Mouse (Mus musculus): ENCODE results near the gene Arsb. TPM values are rescaled to one million over a fixed set of nuclear protein-coding genes. Genes with fewer than 3 reads are reported as not detected.

The Arsb gene
- total RNA-seq, 4 experiments from 2014 or later = 4.6 to 5.7 (median 4.6) TPM

DNA sequence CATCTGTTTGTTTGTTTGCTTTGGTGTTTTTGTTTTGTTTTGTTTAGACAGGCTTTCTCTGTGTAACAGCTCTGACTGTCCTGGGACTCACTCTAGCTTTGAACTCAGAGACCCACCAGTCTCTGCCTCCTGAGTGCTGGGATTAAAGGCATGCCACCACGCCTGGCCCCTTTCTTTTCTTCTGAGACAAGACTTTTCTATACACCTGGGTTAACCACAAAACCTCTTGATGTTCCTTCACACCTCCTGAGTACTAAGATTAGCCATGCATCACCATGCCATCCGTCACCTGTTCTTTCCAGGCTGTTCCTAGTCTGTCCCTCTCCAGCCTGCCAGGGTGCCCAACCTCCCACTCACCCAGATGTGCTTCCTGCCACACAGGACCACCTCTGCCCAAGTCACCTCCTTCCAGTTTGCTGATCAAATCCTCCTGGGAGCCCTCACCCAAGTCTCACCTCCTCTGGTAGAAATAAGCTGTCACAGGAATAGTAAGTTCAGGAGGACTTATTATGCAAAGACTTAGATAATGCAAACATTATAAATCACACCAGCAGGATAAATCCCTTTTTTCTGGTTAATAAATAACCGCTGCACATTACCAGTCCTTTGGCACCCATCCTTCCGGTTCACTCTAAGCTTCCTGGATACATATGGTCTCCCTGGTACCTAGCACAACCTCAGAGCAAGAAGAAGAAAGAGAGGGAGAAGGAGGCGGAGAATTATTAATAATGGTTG is 150.6 kb downstream of the Arsb start:
- no peak for DNase-seq (ENCODE audit: low spot score)

DNA sequence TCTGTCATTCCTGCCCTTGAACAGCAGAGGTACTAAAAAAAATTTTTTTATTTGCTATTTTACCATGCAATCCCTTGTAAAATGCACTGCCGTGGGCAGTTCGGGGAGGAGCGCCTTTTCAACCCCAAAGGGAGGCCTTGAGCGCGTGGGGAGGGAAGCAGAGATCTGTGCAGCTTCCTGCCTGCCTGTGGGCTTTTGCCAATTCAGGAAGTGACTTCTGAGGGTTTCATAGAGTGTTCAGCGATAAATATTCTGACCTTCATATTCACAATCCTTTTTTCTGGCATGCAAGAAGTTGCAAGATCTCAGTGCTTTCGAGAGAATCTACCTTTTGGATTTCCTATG is 151.1 kb downstream of the Arsb start:
- DNase-seq (ENCODE audit: low spot score) = peak; percentile 48

DNA sequence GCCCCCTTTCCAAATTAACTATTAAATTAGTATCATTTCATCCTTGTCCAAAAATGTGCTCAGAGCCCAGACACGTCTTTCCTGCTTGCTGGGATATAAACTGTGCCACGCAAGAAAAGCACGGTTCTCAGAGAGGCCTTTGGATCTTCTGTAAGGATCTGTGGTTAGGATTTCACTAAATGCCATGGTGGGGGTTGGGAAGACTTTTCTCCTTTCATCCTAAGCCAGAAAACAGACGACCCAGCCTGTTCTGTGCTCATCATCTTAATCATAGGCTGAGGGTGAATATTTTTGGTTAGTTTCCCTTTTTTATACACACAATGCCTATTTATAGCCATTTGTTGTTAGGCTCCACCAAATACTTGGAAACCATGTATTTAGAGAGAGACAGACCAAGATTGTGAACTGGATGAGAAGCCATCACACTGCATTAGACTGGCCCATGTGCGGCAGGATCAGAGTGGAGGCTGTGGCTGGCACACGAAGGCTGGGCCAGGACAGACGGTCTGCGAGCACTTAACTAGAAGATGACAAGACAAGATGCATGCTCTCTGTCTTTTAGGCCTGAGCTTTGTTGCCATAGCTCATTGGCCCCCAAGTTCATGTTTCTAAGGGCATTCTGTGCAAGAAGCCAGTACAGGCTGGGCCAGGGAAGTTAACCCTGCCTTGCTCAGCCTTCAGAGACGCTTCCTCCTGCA is 153.5 kb downstream of the Arsb start:
- no peak for DNase-seq (ENCODE audit: low spot score)

DNA sequence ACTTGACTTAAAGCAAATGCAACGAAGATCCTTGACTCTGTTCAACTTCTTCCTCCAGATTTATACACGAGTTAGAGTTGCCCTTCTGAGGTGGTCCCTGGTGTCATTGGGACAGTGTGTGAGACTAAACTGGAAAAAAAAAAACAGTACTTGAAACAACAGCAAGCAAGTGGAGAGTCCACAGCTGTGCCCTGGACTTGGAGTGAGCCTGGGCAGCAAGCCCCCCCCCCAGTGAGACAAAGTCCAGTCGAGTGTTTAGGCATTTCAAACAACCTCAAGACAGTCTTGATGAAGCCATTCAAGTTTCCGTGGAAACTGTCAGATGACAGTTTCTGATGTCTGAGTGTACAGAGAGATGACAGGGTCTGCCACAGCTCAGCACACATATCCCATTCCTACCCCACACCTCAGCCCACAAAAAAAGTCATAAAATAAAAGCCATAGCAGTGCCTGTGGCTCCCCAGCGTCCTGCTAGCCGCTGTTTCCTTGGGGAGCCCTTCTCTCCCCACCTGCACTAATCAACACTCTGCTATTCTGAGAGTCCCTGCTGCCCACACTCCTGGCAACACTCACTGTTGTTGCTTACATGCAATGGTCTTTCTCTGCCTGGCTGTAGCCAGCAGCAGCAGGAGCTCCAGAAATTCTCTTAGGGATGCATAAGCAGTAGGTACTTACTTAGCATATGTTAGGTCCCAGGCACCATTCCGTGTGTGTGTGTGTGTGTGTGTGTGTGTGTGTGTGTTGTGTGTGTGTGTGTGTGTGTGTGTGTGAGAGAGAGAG is 159.3 kb downstream of the Arsb start:
- no peak for DNase-seq (ENCODE audit: low spot score)

DNA sequence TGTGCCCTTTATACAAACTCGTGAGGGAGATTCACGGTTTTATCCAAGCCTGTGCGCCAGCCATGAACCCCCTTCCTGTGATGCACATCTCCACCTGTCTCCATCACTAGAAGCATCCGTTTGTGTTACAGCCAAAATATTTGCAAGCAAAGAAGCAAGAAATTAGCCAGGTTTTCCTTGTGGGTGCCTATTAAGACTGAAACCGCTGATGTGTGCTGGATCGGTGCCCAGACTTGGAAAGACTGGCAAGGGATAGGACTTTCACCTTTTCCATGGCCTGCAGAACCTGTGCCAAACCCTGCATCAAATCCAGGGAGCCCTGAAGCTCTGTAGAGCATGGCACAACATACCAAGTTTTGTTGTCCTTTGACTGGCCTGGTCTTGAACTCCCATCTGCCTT is 165.0 kb downstream of the Arsb start:
- no peak for DNase-seq (ENCODE audit: low spot score)

DNA sequence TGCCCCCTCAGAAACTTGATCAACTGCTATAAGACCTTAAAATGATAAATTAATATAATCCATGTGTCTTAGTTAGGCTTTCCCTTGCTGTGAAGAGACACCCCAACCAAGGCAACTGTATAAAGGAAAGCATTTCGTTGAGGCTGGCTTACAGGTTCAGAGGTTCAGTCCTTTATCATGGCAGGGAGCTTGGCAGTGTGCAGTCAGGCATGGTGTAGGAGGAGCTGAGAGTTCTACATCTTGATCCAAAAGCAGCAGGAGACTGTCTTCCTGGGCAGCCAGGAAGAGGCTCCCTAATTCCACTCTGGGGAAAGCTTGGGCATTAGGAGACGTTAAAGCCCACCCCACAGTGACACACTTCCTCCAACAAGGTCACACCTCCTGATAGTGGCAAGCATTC is 166.7 kb downstream of the Arsb start:
- DNase-seq (ENCODE audit: low spot score) = no peak

DNA sequence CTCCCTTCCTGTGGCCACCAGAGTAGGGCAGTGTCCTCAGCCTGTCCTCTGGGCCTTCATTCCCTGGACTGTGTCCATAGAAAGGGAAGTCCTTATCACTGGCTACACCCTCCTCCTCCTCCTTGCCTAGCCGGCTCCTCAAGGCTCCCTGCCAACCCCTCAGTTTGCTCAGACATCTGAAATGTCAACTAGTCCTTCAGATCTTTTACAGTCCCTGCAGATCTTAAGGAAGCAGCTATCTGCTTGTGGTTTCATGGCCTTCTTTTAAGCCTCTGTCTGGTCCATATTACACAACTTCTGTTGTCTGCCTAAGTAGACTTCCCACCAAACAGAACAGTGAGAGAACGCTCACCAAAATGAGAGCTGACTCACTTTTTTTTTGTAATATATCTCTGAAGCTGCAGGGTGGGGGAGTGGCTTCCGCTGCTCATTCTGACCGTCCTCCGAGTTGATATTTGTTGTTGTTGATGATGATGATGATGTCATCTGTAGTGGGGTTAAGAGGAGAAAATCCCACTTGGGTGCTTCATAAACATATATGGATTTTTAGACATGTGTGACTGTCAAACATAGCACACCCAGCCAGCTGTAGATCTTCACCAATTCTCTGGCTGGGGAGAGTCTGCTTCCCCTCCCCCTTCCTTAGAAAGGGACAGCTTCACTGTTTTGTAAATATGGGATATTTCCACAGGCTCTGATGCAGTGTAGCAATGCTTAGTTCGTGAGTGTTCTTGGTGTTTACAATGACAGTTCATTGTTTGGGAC is 168.1 kb downstream of the Arsb start:
- DNase-seq (ENCODE audit: low spot score) = peak; percentile 70

DNA sequence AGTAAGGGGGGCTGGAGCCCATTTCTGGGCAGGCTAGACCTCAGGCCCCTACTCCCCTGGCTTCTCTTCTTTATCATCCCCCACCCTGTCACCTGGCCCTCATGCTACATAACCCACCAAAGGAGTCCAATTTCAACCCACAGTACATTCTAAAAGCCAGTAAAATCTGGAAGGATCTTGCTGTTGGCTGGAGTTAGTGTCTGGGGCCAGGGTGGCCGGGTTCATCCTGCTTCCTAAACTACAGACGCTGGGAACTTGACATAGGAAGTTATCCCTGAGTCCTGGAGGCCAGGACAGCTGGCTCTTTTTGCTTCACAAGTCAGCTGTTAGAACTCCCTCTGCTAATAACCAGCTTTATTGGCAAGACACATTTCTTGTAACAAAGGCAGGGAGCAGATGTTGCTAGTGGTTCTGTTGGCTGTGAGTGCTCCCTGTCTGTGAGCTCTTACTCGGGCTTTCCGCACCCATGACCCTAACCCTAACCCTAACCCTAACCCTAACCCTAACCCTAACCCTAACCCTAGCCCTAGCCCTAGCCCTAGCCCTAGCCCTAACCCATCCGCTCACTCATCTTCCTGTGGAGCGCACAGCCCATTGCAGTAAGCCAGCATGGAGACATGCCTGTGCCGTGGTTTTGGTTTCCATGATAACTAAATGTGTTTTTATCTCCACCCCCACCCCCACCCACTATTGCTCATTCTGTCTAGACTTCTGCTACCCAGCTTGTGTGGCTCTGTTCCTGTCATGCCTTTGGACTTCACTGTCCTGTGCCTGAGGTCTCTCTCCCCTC is 169.5 kb downstream of the Arsb start:
- DNase-seq (ENCODE audit: low spot score) = peak; percentile 72

DNA sequence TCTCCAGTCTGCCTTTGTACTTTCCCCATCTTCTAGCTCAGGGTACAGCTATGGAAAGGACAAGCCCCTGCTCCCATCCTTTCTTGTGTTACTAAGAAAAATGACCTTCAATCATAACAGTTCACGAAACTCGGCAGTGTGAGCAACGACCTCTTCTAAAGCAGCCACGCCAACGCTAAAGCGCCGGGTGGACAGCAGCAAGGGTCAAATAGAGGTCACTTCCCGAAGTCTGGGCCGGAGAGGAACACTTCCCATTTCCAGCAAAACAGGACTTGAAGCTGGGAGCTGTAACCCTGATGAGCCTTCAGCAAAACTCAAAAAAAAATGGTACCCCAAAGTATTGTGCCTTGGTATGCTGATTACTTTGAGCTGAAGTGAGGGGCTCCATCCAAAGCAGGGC is 179.6 kb downstream of the Arsb start:
- DNase-seq (ENCODE audit: low spot score) = peak; percentile 40

DNA sequence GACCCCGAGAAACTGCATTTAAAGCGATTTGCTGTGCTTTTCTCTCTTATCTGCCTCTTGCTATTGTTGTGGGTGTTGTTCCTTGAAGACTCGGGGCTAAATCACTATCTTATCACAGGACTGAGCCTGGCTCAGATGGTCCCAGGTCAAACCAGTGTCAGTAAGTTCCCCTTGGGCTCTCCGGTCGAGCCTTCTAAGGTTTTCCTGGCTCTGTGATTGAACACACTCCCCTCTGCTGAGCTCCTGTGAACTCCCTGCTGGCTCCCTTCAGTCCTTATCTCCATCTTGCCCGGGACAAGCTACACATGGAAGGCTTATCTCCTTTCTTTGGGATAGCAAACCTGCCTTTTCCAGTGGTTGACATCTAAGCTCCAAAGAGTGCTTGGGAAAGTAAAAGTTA is 180.1 kb downstream of the Arsb start:
- DNase-seq (ENCODE audit: low spot score) = no peak

DNA sequence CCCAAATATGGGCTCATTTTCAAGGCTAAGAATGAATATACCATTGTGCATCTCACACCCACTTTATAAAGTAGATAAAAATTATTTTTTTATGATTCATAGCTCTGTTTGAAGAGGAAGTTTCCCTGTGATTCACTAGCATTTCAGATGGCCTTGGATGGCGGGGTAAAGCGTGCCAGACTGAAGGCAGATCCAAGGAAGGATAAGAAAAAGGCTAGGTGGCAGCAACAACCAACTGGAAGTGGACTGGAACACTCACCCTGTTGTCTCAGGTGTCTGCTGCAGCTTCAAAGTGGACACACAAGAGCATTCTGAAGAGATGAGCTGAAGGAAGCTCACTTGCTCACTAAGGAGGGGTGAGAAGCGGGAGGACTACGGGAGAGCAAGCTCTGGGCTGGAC is 181.0 kb downstream of the Arsb start:
- no peak for DNase-seq (ENCODE audit: low spot score)

DNA sequence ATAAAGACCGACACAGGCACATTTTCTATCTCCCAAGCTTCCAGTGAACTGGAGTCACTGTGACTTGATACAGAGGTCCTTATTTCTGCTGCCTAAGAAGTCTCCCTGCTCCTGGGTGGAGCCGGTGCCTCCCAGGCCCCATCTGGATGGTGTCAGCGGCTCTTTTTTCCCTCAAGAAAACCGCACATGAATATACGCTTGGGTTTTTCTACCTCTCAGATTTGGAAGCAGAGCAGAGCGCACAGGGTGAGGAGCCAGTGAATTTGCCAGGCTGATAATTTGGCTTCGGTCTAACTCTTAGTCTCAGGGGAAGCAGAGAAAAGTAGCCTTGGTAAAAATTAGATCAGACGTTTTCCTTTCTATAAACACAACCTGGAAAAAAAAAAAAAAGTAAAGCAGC is 186.5 kb downstream of the Arsb start:
- DNase-seq (ENCODE audit: low spot score) = no peak

DNA sequence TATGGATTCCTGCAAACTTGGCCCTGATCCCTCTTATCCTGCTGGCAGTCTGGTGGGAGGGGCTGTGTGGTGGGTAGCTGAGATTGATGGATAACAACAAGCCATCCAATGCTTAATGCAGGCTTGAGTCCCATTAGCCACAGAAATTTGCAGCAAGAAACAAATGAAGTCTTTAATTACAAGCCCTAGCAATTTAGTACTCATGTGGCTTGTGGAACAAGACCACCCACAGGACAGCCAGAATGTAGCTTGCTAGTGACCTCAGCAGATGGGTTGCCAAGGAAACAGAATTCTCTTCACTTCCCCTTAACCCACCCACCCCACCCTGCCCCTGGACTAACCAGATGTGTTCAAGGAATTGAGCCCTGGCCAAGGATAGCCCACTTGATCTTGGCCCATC is 194.8 kb downstream of the Arsb start:
- DNase-seq (ENCODE audit: low spot score) = no peak

DNA sequence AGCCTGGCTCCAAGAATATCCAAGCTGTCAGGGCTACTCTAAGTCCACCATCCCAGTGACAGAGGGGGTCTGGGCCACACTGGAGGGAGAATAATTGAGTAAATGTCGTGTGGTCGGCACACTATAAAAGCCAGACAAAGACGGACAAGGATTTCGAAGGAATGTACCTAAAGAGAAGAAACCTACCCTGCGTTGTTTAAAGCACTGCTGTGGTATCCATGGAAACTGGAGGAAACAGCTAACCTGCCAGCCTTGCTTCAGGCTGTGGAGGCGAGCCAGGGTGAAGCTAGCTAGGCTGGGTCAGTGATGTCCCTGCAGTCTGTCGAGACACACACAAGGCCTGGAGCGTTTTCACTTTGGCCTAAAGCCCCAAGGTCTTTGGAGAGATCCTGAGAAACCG is 195.7 kb downstream of the Arsb start:
- DNase-seq (ENCODE audit: low spot score) = no peak

DNA sequence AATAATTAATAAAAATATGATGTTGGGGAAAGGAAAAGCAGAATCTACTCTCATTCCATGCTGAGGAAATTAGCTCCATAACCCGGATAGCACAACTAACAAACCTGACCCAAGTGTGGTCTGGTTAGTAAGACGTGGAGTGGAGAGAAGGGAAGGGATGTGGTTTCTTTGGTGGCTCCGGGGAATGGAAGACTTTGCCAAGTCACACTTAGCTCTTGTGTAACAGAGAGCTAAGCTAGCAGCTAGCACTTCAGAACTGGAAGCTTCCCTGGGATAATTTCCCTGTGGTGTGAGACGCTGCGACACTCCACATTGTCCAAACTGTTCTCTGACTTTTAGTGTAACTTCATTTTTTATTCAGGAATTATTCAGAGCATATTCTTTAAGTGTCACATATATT is 198.7 kb downstream of the Arsb start:
- no peak for DNase-seq (ENCODE audit: low spot score)

DNA sequence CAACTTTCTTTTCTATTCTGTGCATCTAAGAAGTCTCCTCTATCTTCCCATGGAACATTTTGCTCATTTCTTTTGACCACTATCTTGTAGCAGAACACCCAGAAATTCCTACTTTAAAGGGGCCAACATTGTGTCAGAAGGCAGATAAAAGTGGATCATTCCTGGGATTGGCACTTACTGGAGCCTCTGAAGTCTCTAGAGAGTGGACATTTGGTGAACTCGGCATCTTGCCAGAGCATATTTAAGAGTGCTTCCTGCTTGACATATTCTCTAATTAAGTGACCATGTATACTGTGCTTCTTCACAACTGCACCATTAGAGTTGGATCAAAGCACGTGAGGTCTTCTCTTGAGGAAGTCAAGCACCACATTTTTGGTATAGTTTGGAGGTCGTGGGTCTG is 201.0 kb downstream of the Arsb start:
- no peak for DNase-seq (ENCODE audit: low spot score)

DNA sequence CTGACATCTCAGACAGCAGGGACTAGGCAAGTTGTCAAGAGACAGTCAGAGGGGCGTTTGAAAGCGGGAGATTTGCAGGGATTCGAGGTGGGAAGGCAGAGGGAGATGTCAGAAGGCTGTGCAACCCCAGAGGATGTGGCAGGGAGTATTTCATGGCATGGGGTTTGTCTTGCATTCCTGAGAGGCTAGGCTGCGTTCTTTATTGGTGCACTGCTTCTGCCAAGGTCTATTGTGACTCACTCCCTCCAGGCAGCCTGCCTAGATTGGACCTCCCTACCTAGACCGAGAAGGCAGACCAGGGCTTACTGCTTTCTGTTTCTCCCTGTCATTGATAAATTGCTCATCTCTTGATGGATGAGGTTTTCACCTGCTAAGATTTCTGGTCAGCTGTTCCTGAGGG is 204.2 kb downstream of the Arsb start:
- DNase-seq (ENCODE audit: low spot score) = no peak

DNA sequence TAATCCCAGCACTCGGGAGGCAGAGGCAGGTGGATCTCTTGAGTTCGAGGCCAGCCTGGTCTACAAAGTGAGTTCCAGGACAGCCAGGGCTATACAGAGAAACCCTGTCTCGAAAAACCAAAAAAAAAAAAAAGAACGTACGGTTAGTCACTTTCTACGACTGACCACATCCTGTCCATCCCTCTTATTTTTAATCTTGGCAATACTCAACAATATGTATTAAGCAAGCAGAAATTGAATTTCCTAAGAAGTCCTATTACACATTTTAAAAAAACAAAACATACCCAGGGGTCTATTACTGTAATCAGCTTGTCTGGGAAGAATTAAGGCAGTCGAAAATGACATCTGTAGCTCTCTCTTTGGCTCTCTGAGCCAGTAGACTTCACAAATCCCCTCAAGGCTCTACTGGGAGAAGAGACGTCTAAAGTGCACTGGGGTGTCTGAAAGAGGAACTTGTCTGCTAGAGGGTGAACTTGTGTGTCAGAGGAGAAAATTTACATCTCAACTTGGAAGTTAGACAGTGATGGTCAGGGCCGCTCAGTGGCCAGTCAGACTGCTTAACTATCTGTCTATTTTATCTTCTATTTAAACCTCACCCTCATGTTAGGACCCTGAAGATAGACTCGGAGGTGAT is 205.6 kb downstream of the Arsb start:
- DNase-seq (ENCODE audit: low spot score) = no peak

DNA sequence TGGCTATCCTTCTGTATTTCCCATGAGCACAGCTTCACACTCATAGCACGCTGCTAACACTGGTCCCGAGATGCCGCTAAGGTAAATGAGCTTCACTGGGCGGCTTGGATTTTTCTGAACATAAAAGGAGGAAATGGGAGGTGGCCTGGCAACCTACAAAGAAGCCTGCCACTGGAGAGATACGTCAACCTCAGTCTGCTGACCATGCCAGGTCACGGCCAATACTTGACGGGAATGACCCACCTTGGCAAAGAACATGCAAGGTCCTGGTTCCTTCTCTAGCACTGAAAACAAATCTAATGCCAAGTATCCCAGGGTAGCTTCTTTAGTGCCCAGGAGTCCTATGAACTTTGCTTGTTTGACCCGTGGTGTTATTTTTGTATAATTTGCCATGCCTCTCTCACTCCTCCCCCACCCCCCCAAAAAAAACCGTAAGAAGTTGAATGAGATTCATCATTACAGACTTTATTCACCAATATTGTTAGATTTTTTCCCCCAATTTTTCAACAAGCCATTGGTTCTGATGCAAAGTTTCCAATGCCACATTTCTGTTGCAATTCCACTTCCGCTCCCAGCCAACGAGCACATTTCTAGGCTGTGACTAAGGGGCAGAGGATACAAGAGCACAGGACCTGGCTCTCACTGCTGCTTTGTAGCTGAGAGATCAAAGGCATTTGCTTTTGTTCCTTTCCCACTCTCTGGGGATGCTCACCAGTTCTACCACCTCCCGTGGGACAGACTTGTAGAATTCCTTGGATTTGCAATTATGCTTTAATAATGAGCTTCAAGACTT is 207.5 kb downstream of the Arsb start:
- DNase-seq (ENCODE audit: low spot score) = no peak

DNA sequence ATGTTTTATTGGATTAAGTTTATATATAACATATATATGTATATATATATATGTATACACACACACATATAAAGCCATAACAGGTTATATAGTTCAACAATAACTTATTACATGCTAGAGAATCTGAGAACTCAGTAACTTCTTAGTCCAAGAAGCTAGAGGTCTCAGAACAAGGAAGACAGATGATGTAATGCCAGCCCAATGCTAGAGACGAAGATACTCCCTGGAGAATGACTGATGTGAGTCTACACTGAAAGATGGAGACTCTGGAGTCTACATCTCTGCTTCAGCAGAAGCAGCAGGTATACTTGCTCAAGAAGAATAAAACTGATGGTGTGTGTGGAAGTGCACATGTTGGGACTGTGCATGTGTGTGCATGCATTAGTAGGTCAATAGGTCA is 208.3 kb downstream of the Arsb start:
- DNase-seq (ENCODE audit: low spot score) = no peak

All from heart, adult 8-10 months (tissue).